Mouse (Mus musculus) embryonic facial prominence, embryonic 11.5 days (tissue): ENCODE results near the gene Rab3c. TPM values are rescaled to one million over a fixed set of nuclear protein-coding genes. Genes with fewer than 3 reads are reported as not detected.

ENCODE experiments used
- ATAC-seq: fragments of 200-750 bp; cut with Nextera tagmentation; replicated peaks from 2 replicates; pipeline ENCODE4 v1.8.0; 2017; ENCODE audit warnings: low read depth; ENCODE audit not compliant: insufficient number of reproducible peaks, low FRiP score, low TSS enrichment
- DNase-seq: peaks from one replicate; pipeline ENCODE4 v3.0.0-alpha.2; 2015; ENCODE audit warnings: low spot score
- H3K27ac ChIP-seq: fragments of 300-500 bp; sonication (generic); replicated peaks from 2 replicates; pipeline ENCODE4 v1.5.1; 2014; ENCODE audit warnings: mild to moderate bottlenecking, low read depth, low read length, control low read depth
- H3K27me3 ChIP-seq: fragments of 300-500 bp; sonication (generic); 2 replicates; pipeline ENCODE4 v1.6.1; 2014; ENCODE audit warnings: mild to moderate bottlenecking, low read length, moderate library complexity, mixed read lengths; ENCODE audit not compliant: control insufficient read depth, insufficient read depth
- H3K36me3 ChIP-seq: fragments of 300-500 bp; sonication (generic); replicated peaks from 2 replicates; pipeline ENCODE4 v1.6.1; 2014; ENCODE audit warnings: low read depth, mild to moderate bottlenecking, low read length, moderate library complexity, mixed read lengths; ENCODE audit not compliant: control insufficient read depth, insufficient read depth
- H3K4me1 ChIP-seq: fragments of 300-500 bp; sonication (generic); 2 replicates; pipeline ENCODE4 v1.6.1; 2014; ENCODE audit warnings: low read length, mixed read lengths; ENCODE audit not compliant: control insufficient read depth, insufficient read depth
- H3K4me2 ChIP-seq: fragments of 300-500 bp; sonication (generic); 2 replicates; pipeline ENCODE4 v1.6.1; 2014; ENCODE audit warnings: low read depth, mild to moderate bottlenecking, control low read depth, low read length, moderate library complexity
- H3K4me3 ChIP-seq: fragments of 300-500 bp; sonication (generic); 2 replicates; pipeline ENCODE4 v1.5.1; 2014; ENCODE audit warnings: low read depth, low read length, control low read depth
- H3K9ac ChIP-seq: fragments of 300-500 bp; sonication (generic); replicated peaks from 2 replicates; pipeline ENCODE4 v1.6.1; 2014; ENCODE audit warnings: mild to moderate bottlenecking, control low read depth, low read length
- H3K9me3 ChIP-seq: fragments of 300-500 bp; sonication (generic); replicated peaks from 2 replicates; pipeline ENCODE4 v1.6.1; 2016; ENCODE audit warnings: mild to moderate bottlenecking, low read length, inconsistent platforms, mixed read lengths; ENCODE audit not compliant: control insufficient read depth
- WGBS: fragments of 180-500 bp; shearing (Covaris S2); extraction: QIAGEN DNeasy Blood & Tissue Kit; methylation state at CpG from one replicate; pipeline ENCODE4 v1.1.7; 2014; 5-methylcytosine and 5-hydroxymethylcytosine counted together
- polyA plus RNA-seq: library from polyadenylated mRNA; unstranded; fragments of >200 nt; fragmentation: Nextera tagmentation; extraction: Ambion mirVana; gene quantifications from 2 replicates; pipeline ENCODE4 v1.2.1, GENCODE M21; 2014

The Rab3c gene
- polyA plus RNA-seq, 1 experiment from 2014 or later: 4.2 TPM

GRCm38 (mm10) chr13:110039170-110039569, 241.6 kb downstream of the Rab3c start:
- no peak for ATAC-seq
- Histone ChIP-seq H3K27me3 (no peaks in the 10 kb centered on the region), H3K4me1 (no peaks in the 10 kb centered on the region), H3K27ac (no peak overlapping the region), H3K9me3 (no peaks in the 10 kb centered on the region), H3K4me2 (no peak overlapping the region), H3K9ac (no peak overlapping the region), H3K36me3 (no peaks in the 10 kb centered on the region), H3K4me3 (no peak overlapping the region)
- DNase-seq: no peak
- WGBS: 80% methylated on average over 9 of the region's 9 CpGs

- Histone ChIP-seq H3K9me3 (no peaks in the 10 kb centered on the region), H3K4me1 (no peaks in the 10 kb centered on the region), H3K36me3 (no peaks in the 10 kb centered on the region), H3K4me2 (no peak overlapping the region), H3K27ac (no peak overlapping the region), H3K9ac (no peak overlapping the region), H3K4me3 (no peak overlapping the region), H3K27me3 (no peaks in the 10 kb centered on the region)
- ATAC-seq (no peak), DNase-seq (no peak)
- WGBS: 92% methylated on average over 3 of the region's 3 CpGs
These were observed 242.3 kb downstream of the Rab3c start for GRCm38 (mm10) chr13:110038521-110038920.

GRCm38 (mm10) chr13:110034885-110035284, 245.9 kb downstream of the Rab3c start:
- Histone ChIP-seq H3K4me2 (no peak overlapping the region), H3K9me3 (no peaks in the 10 kb centered on the region), H3K4me3 (no peak overlapping the region), H3K27ac (no peak overlapping the region), H3K36me3 (no peaks in the 10 kb centered on the region), H3K4me1 (no peaks in the 10 kb centered on the region), H3K9ac (no peak overlapping the region), H3K27me3 (no peaks in the 10 kb centered on the region)
- ATAC-seq: no peak
- WGBS: 87% methylated on average over 6 of the region's 6 CpGs
- DNase-seq: no peak

- H3K4me3 ChIP-seq: no peak overlapping the region
- WGBS: 87% methylated on average over 7 of the region's 7 CpGs
- no peak for ATAC-seq
- H3K4me2 ChIP-seq: no peak overlapping the region
- no peaks in the 10 kb centered on the region for H3K4me1 ChIP-seq
- no peak overlapping the region for H3K27ac ChIP-seq
- no peak for DNase-seq
- H3K9me3 ChIP-seq: no peaks in the 10 kb centered on the region
- no peaks in the 10 kb centered on the region for H3K36me3 ChIP-seq
- no peak overlapping the region for H3K9ac ChIP-seq
- H3K27me3 ChIP-seq: no peaks in the 10 kb centered on the region
These were observed 246.8 kb downstream of the Rab3c start for GRCm38 (mm10) chr13:110034041-110034440.

- Histone ChIP-seq H3K36me3 (no peaks in the 10 kb centered on the region), H3K4me1 (no peaks in the 10 kb centered on the region), H3K9me3 (no peaks in the 10 kb centered on the region), H3K9ac (no peak overlapping the region), H3K27me3 (no peaks in the 10 kb centered on the region), H3K27ac (no peak overlapping the region), H3K4me2 (no peak overlapping the region), H3K4me3 (no peak overlapping the region)
- DNase-seq: no peak
- 49% methylated on average over 6 of the region's 6 CpGs for WGBS
- no peak for ATAC-seq
These were observed 248.9 kb downstream of the Rab3c start for GRCm38 (mm10) chr13:110031886-110032285.

- no peaks in the 10 kb centered on the region for H3K36me3 ChIP-seq
These were observed 249.7 kb downstream of the Rab3c start for GRCm38 (mm10) chr13:110031061-110031460.

GRCm38 (mm10) chr13:110024381-110025161, 256.2 kb downstream of the Rab3c start:
- ATAC-seq: no peak
- DNase-seq: no peak
- no peaks in the 10 kb centered on the region for H3K27me3 ChIP-seq
- H3K4me1 ChIP-seq: no peaks in the 10 kb centered on the region
- no peaks in the 10 kb centered on the region for H3K36me3 ChIP-seq
- no peak overlapping the region for H3K4me3 ChIP-seq
- no peak overlapping the region for H3K27ac ChIP-seq
- WGBS: 75% methylated on average over 10 of the region's 10 CpGs
- H3K4me2 ChIP-seq: no peak overlapping the region
- no peaks in the 10 kb centered on the region for H3K9me3 ChIP-seq
- no peak overlapping the region for H3K9ac ChIP-seq

More at GRCm38 (mm10) chr13:110031061-110031460, 249.7 kb downstream of the Rab3c start:
- H3K4me1 ChIP-seq: no peaks in the 10 kb centered on the region
- no peaks in the 10 kb centered on the region for H3K9me3 ChIP-seq
- no peak overlapping the region for H3K9ac ChIP-seq
- 78% methylated on average over 8 of the region's 8 CpGs for WGBS
- H3K27ac ChIP-seq: no peak overlapping the region
- no peaks in the 10 kb centered on the region for H3K27me3 ChIP-seq
- H3K4me2 ChIP-seq: no peak overlapping the region
- DNase-seq (no peak), ATAC-seq (no peak)
- no peak overlapping the region for H3K4me3 ChIP-seq

- no peaks in the 10 kb centered on the region for H3K36me3 ChIP-seq
- H3K9ac ChIP-seq: no peak overlapping the region
- H3K4me3 ChIP-seq: no peak overlapping the region
- WGBS: 78% methylated on average over 5 of the region's 5 CpGs
- peaks cover 3% of the 10 kb centered on the region; the same call in 1 of the 2 replicates for H3K4me1 ChIP-seq
- no peak for ATAC-seq
- H3K27me3 ChIP-seq: no peaks in the 10 kb centered on the region; the same call in 1 of the 2 replicates
- H3K4me2 ChIP-seq: no peak overlapping the region
- no peak overlapping the region for H3K27ac ChIP-seq
- peak; percentile 65 for DNase-seq
- H3K9me3 ChIP-seq: no peaks in the 10 kb centered on the region
These were observed 257.8 kb downstream of the Rab3c start for GRCm38 (mm10) chr13:110023031-110023430.
